8 mouse cellular contexts compared by ENCODE assay signal in genomic region chr13:59555613-59556192, GRCm38 (mm10). TPM values are rescaled to one million over a fixed set of nuclear protein-coding genes. Genes with fewer than 3 reads are reported as not detected.
DNase-seq lines count a peak whose midpoint lies in the region; ATAC-seq and TF ChIP-seq lines count a peak whose summit lies in the region.

No protein-coding gene starts in this region.

- DNase-seq in heart, postnatal 4 days = no peak
- DNase-seq in CH12.LX (ENCODE audit: extremely low read depth) = no peak
- no peak for DNase-seq in retina, postnatal 1 day
- no peak for DNase-seq in frontal cortex, postnatal 10 days (ENCODE audit: low spot score in 2 of 2)
- DNase-seq in thymus, postnatal 36 days = no peak

- TF ChIP-seq EP300 in CH12.LX (IDR thresholded peaks at IDR 0.05; ENCODE audit: low read length) = no peak

- in situ Hi-C loops in CH12.LX (cut with MboI; ENCODE audit: low pct_ligation_motif_present, low pct_unique_long_range_greater_than_20kb, low sequenced_read_pairs) = no loop called here

- 77% methylated on average over 8 of the region's 8 CpGs for WGBS in heart, embryonic 12.5 days
- 81% methylated on average over 8 of the region's 8 CpGs for WGBS in forebrain, embryonic 16.5 days
- WGBS in macrophage (ENCODE audit: missing documents) = 84% methylated on average over 7 of the region's 8 CpGs

- H3K4me3 ChIP-seq in heart, embryonic 12.5 days = no peak overlapping the region
- H3K4me3 ChIP-seq in CH12.LX (replicated peaks in 1 of 3; ENCODE audit: low read depth in 2 of 3, low read length in 2 of 3, poor library complexity in 1 of 3) (no peak overlapping the region), macrophage (ENCODE audit: inconsistent target) (peak overlapping the region; percentile 75; the same call in 1 of the 2 replicates)
- peak overlapping the region; percentile 10 for H3K4me3 ChIP-seq in forebrain, embryonic 16.5 days (replicated peaks; ENCODE audit: low read length)

- no peaks in the 10 kb centered on the region for H3K27me3 ChIP-seq in heart, embryonic 12.5 days (replicated peaks)
- H3K27me3 ChIP-seq in CH12.LX (replicated peaks) = no peaks in the 10 kb centered on the region
- H3K27me3 ChIP-seq in forebrain, embryonic 16.5 days (replicated peaks; ENCODE audit: control insufficient read depth, insufficient read depth, low read length) = no peaks in the 10 kb centered on the region

- H3K36me3 ChIP-seq in heart, embryonic 12.5 days = no peaks in the 10 kb centered on the region
- H3K36me3 ChIP-seq in CH12.LX (replicated peaks in 1 of 2; ENCODE audit: control insufficient read depth in 1 of 2, insufficient read depth in 1 of 2, low read length in 1 of 2) = peaks cover 0 to 2% of the 10 kb centered on the region in 2 experiments
- H3K36me3 ChIP-seq in forebrain, embryonic 16.5 days (ENCODE audit: control insufficient read depth, insufficient read depth) = no peaks in the 10 kb centered on the region
- H3K36me3 ChIP-seq in macrophage (ENCODE audit: inconsistent target) = no peaks in the 10 kb centered on the region

- H3K9ac ChIP-seq in heart, embryonic 12.5 days = no peak overlapping the region
- H3K9ac ChIP-seq in CH12.LX (ENCODE audit: insufficient read depth, low read depth) = no peak overlapping the region; the same call in 1 of the 2 replicates
- H3K9ac ChIP-seq in forebrain, embryonic 16.5 days (replicated peaks; ENCODE audit: low read depth, low read length) = no peak overlapping the region

- TF ChIP-seq POLR2A in CH12.LX (IDR thresholded peaks at IDR 0.05; ENCODE audit: low read depth, low read length) = no peak

- no peak overlapping the region for H3K27ac ChIP-seq in heart, embryonic 12.5 days (ENCODE audit: poor library complexity, severe bottlenecking)
- H3K27ac ChIP-seq in CH12.LX (ENCODE audit: insufficient read depth, low read depth) = no peak overlapping the region
- no peak overlapping the region for H3K27ac ChIP-seq in forebrain, embryonic 16.5 days (ENCODE audit: low read length)
- no peak overlapping the region for H3K27ac ChIP-seq in macrophage

- no peaks in the 10 kb centered on the region for H3K9me3 ChIP-seq in heart, embryonic 12.5 days (replicated peaks)
- no peaks in the 10 kb centered on the region for H3K9me3 ChIP-seq in CH12.LX (replicated peaks; ENCODE audit: low read length)
- no peaks in the 10 kb centered on the region for H3K9me3 ChIP-seq in forebrain, embryonic 16.5 days (ENCODE audit: control insufficient read depth, low read length)

- no peak for ATAC-seq in heart, embryonic 12.5 days (ENCODE audit: insufficient number of reproducible peaks, low FRiP score)
- ATAC-seq in forebrain, embryonic 16.5 days = no peak

- dilution Hi-C loops in CH12.LX (cut with MboI; ENCODE audit: extremely low pct_ligation_motif_present, extremely low pct_unique_long_range_greater_than_20kb, low sequenced_read_pairs) = no loop called here

- H3K4me2 ChIP-seq in heart, embryonic 12.5 days = peak overlapping the region; percentile 81
- H3K4me2 ChIP-seq in CH12.LX (ENCODE audit: insufficient read depth, low read depth, poor library complexity, severe bottlenecking) = peak overlapping the region; percentile 55; the same call in 1 of the 2 replicates
- peak overlapping the region; percentile 62 for H3K4me2 ChIP-seq in forebrain, embryonic 16.5 days (ENCODE audit: low read length)

- no peak for TF ChIP-seq RAD21 in CH12.LX (IDR thresholded peaks at IDR 0.05; ENCODE audit: low read depth, low read length)

- no peak for TF ChIP-seq CTCF in CH12.LX (conservative IDR thresholded peaks at IDR 0.05 in 1 of 2, IDR thresholded peaks at IDR 0.05 in 1 of 2; ENCODE audit: low read depth in 2 of 2, low read length in 2 of 2)

- H3K79me2 ChIP-seq in CH12.LX (replicated peaks; ENCODE audit: control insufficient read depth, extremely low read depth, insufficient read depth, poor library complexity, severe bottlenecking) (no peaks in the 10 kb centered on the region), macrophage (ENCODE audit: inconsistent target) (peaks cover 60% of the 10 kb centered on the region)

- peaks cover 18% of the 10 kb centered on the region for H3K4me1 ChIP-seq in heart, embryonic 12.5 days (replicated peaks)
- H3K4me1 ChIP-seq in CH12.LX (ENCODE audit: control insufficient read depth in 1 of 2, insufficient read depth in 2 of 2) = peaks cover 10 to 23% of the 10 kb centered on the region in 2 experiments
- H3K4me1 ChIP-seq in forebrain, embryonic 16.5 days (replicated peaks; ENCODE audit: control insufficient read depth, insufficient read depth, low read length) = peaks cover 26% of the 10 kb centered on the region

TF ChIP-seq in CH12.LX, 34 proteins besides CTCF, POLR2A, EP300 and RAD21:
- no peak for TF ChIP-seq ZKSCAN1 (IDR thresholded peaks at IDR 0.05; ENCODE audit: borderline replicate concordance, low read depth, low read length)
- no peak for TF ChIP-seq E2F4 (IDR thresholded peaks at IDR 0.05; ENCODE audit: insufficient replicate concordance, low read depth, low read length)
- TF ChIP-seq SMC3 (IDR thresholded peaks at IDR 0.05; ENCODE audit: low read depth, low read length) = no peak
- no peak for TF ChIP-seq JUND (conservative IDR thresholded peaks at IDR 0.05; ENCODE audit: low read depth, low read length)
- no peak for TF ChIP-seq BHLHE40 (IDR thresholded peaks at IDR 0.05; ENCODE audit: low read depth, low read length)
- TF ChIP-seq ELF1 (IDR thresholded peaks at IDR 0.05; ENCODE audit: low read depth, low read length) = no peak
- no peak for TF ChIP-seq ZMIZ1 (IDR thresholded peaks at IDR 0.05; ENCODE audit: low read depth, low read length)
- TF ChIP-seq ZC3H11A (IDR thresholded peaks at IDR 0.05; ENCODE audit: low read depth, low read length) = no peak
- TF ChIP-seq MXI1 (IDR thresholded peaks at IDR 0.05; ENCODE audit: low read depth, low read length) = no peak
- no peak for TF ChIP-seq TCF12 (IDR thresholded peaks at IDR 0.05; ENCODE audit: low read depth, low read length)
- TF ChIP-seq GABPA (IDR thresholded peaks at IDR 0.05; ENCODE audit: insufficient replicate concordance, low read depth, low read length) = no peak
- TF ChIP-seq HCFC1 (IDR thresholded peaks at IDR 0.05; ENCODE audit: low read depth, low read length) = no peak
- TF ChIP-seq ETS1 (conservative IDR thresholded peaks at IDR 0.05; ENCODE audit: low read depth, low read length) = no peak
- TF ChIP-seq RCOR1 (conservative IDR thresholded peaks at IDR 0.05; ENCODE audit: low read depth, low read length) = no peak
- TF ChIP-seq CHD2 (IDR thresholded peaks at IDR 0.05; ENCODE audit: low read length) = no peak
- no peak for TF ChIP-seq JUN (IDR thresholded peaks at IDR 0.05; ENCODE audit: insufficient read depth, low read depth, low read length)
- no peak for TF ChIP-seq MEF2A (IDR thresholded peaks at IDR 0.05; ENCODE audit: borderline replicate concordance, low read depth, low read length)
- TF ChIP-seq MAX (IDR thresholded peaks at IDR 0.05; ENCODE audit: low read length) = no peak
- TF ChIP-seq MAFK (IDR thresholded peaks at IDR 0.05; ENCODE audit: insufficient replicate concordance, low read length) = no peak

RNA-seq across cellular contexts. Expression of gene Agtpbp1, which starts 29.3 kb away (rescaled TPM):
- polyA plus RNA-seq in heart, embryonic 12.5 days (2016; fragmentation: Nextera tagmentation; extraction: Ambion mirVana) = 13.2 and 14.9 TPM in 2 replicates
- 10 to 100 TPM; 38.2 to 38.7 TPM for total RNA-seq in heart, postnatal 4 days (2021)
- 15.0 and 19.5 TPM in 2 replicates for total RNA-seq in CH12.LX (2012; rRNA removed)
- 15.7 and 20.8 TPM in 2 replicates for total RNA-seq in CH12.LX (2014; rRNA removed)
- polyA plus RNA-seq in CH12.LX (2012; ENCODE audit: insufficient read length, low read depth) = 19.4 and 21.5 TPM in 2 replicates
- 56.1 and 60.5 TPM in 2 replicates for polyA plus RNA-seq in forebrain, embryonic 16.5 days (2015; fragmentation: Nextera tagmentation; extraction: Ambion mirVana)
- total RNA-seq in macrophage (2018; cell fraction: chromatin; rRNA removed) = 100 to 1,000 TPM in 7 of 26 experiments, 10 to 100 TPM in 19; 45.9 to 128 (median 83.1) TPM
- total RNA-seq in macrophage (2018; cell fraction: cytosol; rRNA removed) = 10 to 100 TPM; 13.3 to 28.0 (median 20.2) TPM
- 10 to 100 TPM; 26.1 to 90.3 (median 45.8) TPM for total RNA-seq in macrophage (2018; cell fraction: nucleus; rRNA removed)
- 12.0 to 24.6 TPM (median 20.9 TPM) in 3 replicates for polyA plus RNA-seq in macrophage (2018)

RNA-seq across cellular contexts. Expression of gene Naa35, which starts 29.4 kb away (rescaled TPM):
- 80.8 and 85.4 TPM in 2 replicates for polyA plus RNA-seq in heart, embryonic 12.5 days (2016; fragmentation: Nextera tagmentation; extraction: Ambion mirVana)
- 10 to 100 TPM; 81.9 to 98.9 TPM for total RNA-seq in heart, postnatal 4 days (2021)
- total RNA-seq in CH12.LX (2012; rRNA removed) (41.2 and 46.8 TPM in 2 replicates), CH12.LX (2014; rRNA removed) (56.4 and 66.4 TPM in 2 replicates)
- polyA plus RNA-seq in CH12.LX (2012; ENCODE audit: insufficient read length, low read depth) (60.2 and 69.6 TPM in 2 replicates), macrophage (2018) (16.4 to 23.6 TPM (median 20.1 TPM) in 3 replicates)
- 168 and 177 TPM in 2 replicates for polyA plus RNA-seq in forebrain, embryonic 16.5 days (2015; fragmentation: Nextera tagmentation; extraction: Ambion mirVana)
- 10 to 100 TPM; 24.2 to 94.7 (median 65.5) TPM for total RNA-seq in macrophage (2018; cell fraction: chromatin; rRNA removed)
- 10 to 100 TPM; 13.4 to 26.1 (median 17.1) TPM for total RNA-seq in macrophage (2018; cell fraction: cytosol; rRNA removed)
- total RNA-seq in macrophage (2018; cell fraction: nucleus; rRNA removed) = 10 to 100 TPM; 14.2 to 76.2 (median 41.6) TPM

Comparison
In these comparisons a context has a peak if more than half of its experiments do, and no peak if none do; other contexts are left out.
1. H3K4me3 ChIP-seq: peak in forebrain, embryonic 16.5 days (single experiment) and macrophage (single experiment); none in heart, embryonic 12.5 days (single experiment) and CH12.LX (0 of 3).
2. Peak in every context shown above with its lines, with median percentiles within 50 percentile points of each other: H3K4me2 ChIP-seq.